Mouse (Mus musculus) CD4-positive, CD25-positive, alpha-beta regulatory T cell, adult 2 months (primary cell): ENCODE data around the gene Pitpnm1.
A peak's percentile ranks its signal among the peaks of the same experiment; 100 is the strongest.

ENCODE experiments used
- DNase-seq: peaks from one replicate; pipeline ENCODE4 v3.0.0-alpha.2; 2012; ENCODE audit warnings: low read depth, low spot score

Pitpnm1 gene

GRCm38 (mm10) chr19:4094774-4095303, 5.0 kb upstream of the Pitpnm1 start:
- DNase-seq, result no peak

- no peak for DNase-seq
Measured at GRCm38 (mm10) chr19:4095802-4096201, 4.0 kb upstream of the Pitpnm1 start.

GRCm38 (mm10) chr19:4096642-4097440, 3.0 kb upstream of the Pitpnm1 start, which contains the start of gene Cdk2ap2:
Gene Cdk2ap2, plus strand, starts transcription at chr19:4097182.
- peak; percentile 99 for DNase-seq

- DNase-seq, result peak; percentile 89
Measured at GRCm38 (mm10) chr19:4097441-4097825, 2.4 kb upstream of the Pitpnm1 start.

GRCm38 (mm10) chr19:4098426-4098825, 1.4 kb upstream of the Pitpnm1 start:
- peak; percentile 30 for DNase-seq

GRCm38 (mm10) chr19:4099056-4099455, 742 bp upstream of the Pitpnm1 start:
- DNase-seq, result peak; percentile 96

GRCm38 (mm10) chr19:4100718-4101261, 992 bp downstream of the Pitpnm1 start:
- DNase-seq, result peak; percentile 69

- DNase-seq, result no peak
Measured at GRCm38 (mm10) chr19:4101466-4101865, 1.7 kb downstream of the Pitpnm1 start.

GRCm38 (mm10) chr19:4102049-4102448, 2.3 kb downstream of the Pitpnm1 start:
- no peak for DNase-seq

GRCm38 (mm10) chr19:4102626-4103025, 2.8 kb downstream of the Pitpnm1 start:
- DNase-seq, result no peak

GRCm38 (mm10) chr19:4103294-4103693, 3.5 kb downstream of the Pitpnm1 start:
- no peak for DNase-seq

GRCm38 (mm10) chr19:4103792-4104191, 4.0 kb downstream of the Pitpnm1 start:
- no peak for DNase-seq

GRCm38 (mm10) chr19:4104675-4105194, 4.9 kb downstream of the Pitpnm1 start:
- DNase-seq, result no peak

GRCm38 (mm10) chr19:4106654-4107053, 6.9 kb downstream of the Pitpnm1 start:
- DNase-seq, result no peak

- no peak for DNase-seq
Measured at GRCm38 (mm10) chr19:4108535-4108934, 8.7 kb downstream of the Pitpnm1 start.

- peak; percentile 7 for DNase-seq
Measured at GRCm38 (mm10) chr19:4112063-4112960, 12.5 kb downstream of the Pitpnm1 start.

GRCm38 (mm10) chr19:4113186-4113805, 13.5 kb downstream of the Pitpnm1 start:
- peak; percentile 48 for DNase-seq

- DNase-seq, result peak; percentile 76
Measured at GRCm38 (mm10) chr19:4113806-4114230, 14.0 kb downstream of the Pitpnm1 start.

- DNase-seq, result no peak
Measured at GRCm38 (mm10) chr19:4114551-4114950, 14.8 kb downstream of the Pitpnm1 start.

- DNase-seq, result no peak
Measured at GRCm38 (mm10) chr19:4115144-4115543, 15.3 kb downstream of the Pitpnm1 start.

GRCm38 (mm10) chr19:4115816-4116215, 16.0 kb downstream of the Pitpnm1 start:
- DNase-seq, result no peak
